Mouse (Mus musculus): ENCODE data around the gene Pacs1.
"Not testable (repeated sequence)": the region's sequence is repeated elsewhere in the genome, so short reads cannot be mapped to it uniquely, and the experiment has no call there.

Pacs1 gene

GRCm38 (mm10) chr19:5151331-5151730, 121.6 kb downstream of the Pacs1 start:
- peak; percentile 35 for DNase-seq (ENCODE audit: low spot score)

- DNase-seq (ENCODE audit: low spot score) = no peak
These were observed 122.6 kb downstream of the Pacs1 start for GRCm38 (mm10) chr19:5150358-5150757.

GRCm38 (mm10) chr19:5149041-5149440, 123.9 kb downstream of the Pacs1 start:
- DNase-seq (ENCODE audit: low spot score) = not testable (repeated sequence)

- peak; percentile 58 for DNase-seq (ENCODE audit: low spot score)
These were observed 133.3 kb downstream of the Pacs1 start for GRCm38 (mm10) chr19:5139640-5140039.

GRCm38 (mm10) chr19:5131237-5131636, 141.7 kb downstream of the Pacs1 start:
- no peak for DNase-seq (ENCODE audit: low spot score)

GRCm38 (mm10) chr19:5129770-5130169, 143.1 kb downstream of the Pacs1 start:
- DNase-seq (ENCODE audit: low spot score) = no peak

GRCm38 (mm10) chr19:5124055-5124614, 148.8 kb downstream of the Pacs1 start:
- no peak for DNase-seq (ENCODE audit: low spot score)

GRCm38 (mm10) chr19:5123241-5123640, 149.7 kb downstream of the Pacs1 start:
- DNase-seq (ENCODE audit: low spot score) = no peak

GRCm38 (mm10) chr19:5122492-5122891, 150.4 kb downstream of the Pacs1 start:
- DNase-seq (ENCODE audit: low spot score) = no peak

GRCm38 (mm10) chr19:5118384-5118698, 154.6 kb downstream of the Pacs1 start, which contains the start of gene Klc2:
Gene Klc2, minus strand, starts transcription at chr19:5118560.
- no peak for DNase-seq (ENCODE audit: low spot score)

- DNase-seq (ENCODE audit: low spot score) = peak; percentile 89
These were observed 155.2 kb downstream of the Pacs1 start for GRCm38 (mm10) chr19:5117494-5118383.

GRCm38 (mm10) chr19:5113783-5114182, 159.1 kb downstream of the Pacs1 start:
- no peak for DNase-seq (ENCODE audit: low spot score)

- DNase-seq (ENCODE audit: low spot score) = no peak
These were observed 163.1 kb downstream of the Pacs1 start for GRCm38 (mm10) chr19:5109659-5110453.

- DNase-seq (ENCODE audit: low spot score) = no peak
These were observed 164.2 kb downstream of the Pacs1 start for GRCm38 (mm10) chr19:5108702-5109101.

GRCm38 (mm10) chr19:5108271-5108575, 164.7 kb downstream of the Pacs1 start:
- peak; percentile 58 for DNase-seq (ENCODE audit: low spot score)

GRCm38 (mm10) chr19:5107556-5108270, 165.2 kb downstream of the Pacs1 start:
- no peak for DNase-seq (ENCODE audit: low spot score)

GRCm38 (mm10) chr19:5106731-5107191, 166.2 kb downstream of the Pacs1 start, which contains the start of gene Rab1b:
Gene Rab1b, minus strand, starts transcription at chr19:5107072.
- DNase-seq (ENCODE audit: low spot score) = peak; percentile 98

GRCm38 (mm10) chr19:5106074-5106473, 166.8 kb downstream of the Pacs1 start:
- DNase-seq (ENCODE audit: low spot score) = no peak

GRCm38 (mm10) chr19:5098363-5099143, 174.4 kb downstream of the Pacs1 start, which contains the start of gene Cnih2:
Gene Cnih2, minus strand, starts transcription at chr19:5098521.
- no peak for DNase-seq (ENCODE audit: low spot score)

GRCm38 (mm10) chr19:5097521-5098362, 175.2 kb downstream of the Pacs1 start:
- no peak for DNase-seq (ENCODE audit: low spot score)
